Mouse (Mus musculus) G1E (cell line): ENCODE data around the gene Nes.

Experiments
- CTCF ChIP-seq: IDR thresholded peaks from 2 replicates; pipeline ENCODE4 v1.5.1; 2012; ENCODE audit warnings: low read depth, low read length, inconsistent platforms, mixed read lengths
- GATA1 ChIP-seq: IDR thresholded peaks from 2 replicates; pipeline ENCODE4 v1.6.1; 2012; ENCODE audit warnings: borderline replicate concordance, low read length, inconsistent platforms, mixed read lengths
- POLR2AphosphoS5 ChIP-seq: IDR thresholded peaks from 2 replicates; pipeline ENCODE4 v1.6.1; 2012; ENCODE audit warnings: low read depth, low read length, inconsistent platforms; ENCODE audit not compliant: insufficient replicate concordance
- TAL1 ChIP-seq: conservative IDR thresholded peaks from 2 replicates; pipeline ENCODE4 v1.6.1; 2012; ENCODE audit warnings: low read depth, low read length, inconsistent platforms, mixed read lengths

GRCm38 (mm10) chr3:87940611-87941010 is 30.3 kb upstream of the Nes start:
- no peak for TF ChIP-seq CTCF
- TF ChIP-seq TAL1 = no peak
- TF ChIP-seq GATA1 = no peak
- no peak for TF ChIP-seq POLR2AphosphoS5
